Mouse (Mus musculus) spleen, adult 18-20 months (tissue): Measurements from ENCODE around the gene Hoxa9.
A peak's percentile ranks its signal among the peaks of the same experiment; 100 is the strongest.

Source experiments
- DNase-seq, 2 experiments: peaks; one replicate each; pipeline ENCODE4 v3.0.0; 2022; ENCODE audit warnings: mixed read lengths in 2 of 2

Hoxa9 gene

GRCm38 (mm10) chr6:52215070-52215469 is 15.8 kb downstream of the Hoxa9 start:
- no peak for DNase-seq

- DNase-seq: no peak
Observed at GRCm38 (mm10) chr6:52214271-52214670, 16.6 kb downstream of the Hoxa9 start.

GRCm38 (mm10) chr6:52213119-52213986 is 17.5 kb downstream of the Hoxa9 start, which contains the start of the genes Hoxa3 and Gm28308:
TSS of gene Hoxa3 (minus strand) at chr6:52213336.
TSS of gene Gm28308 (minus strand) at chr6:52213339.
- peak in 1 of 2 experiments; percentile 28 for DNase-seq

- DNase-seq: no peak
Observed at GRCm38 (mm10) chr6:52212556-52213118, 18.3 kb downstream of the Hoxa9 start.

GRCm38 (mm10) chr6:52211961-52212360 is 18.9 kb downstream of the Hoxa9 start:
- DNase-seq: peak in 1 of 2 experiments; percentile 24

GRCm38 (mm10) chr6:52211170-52211935 is 19.5 kb downstream of the Hoxa9 start:
- DNase-seq: peak; percentile 55 to 74

GRCm38 (mm10) chr6:52209685-52210046 is 21.2 kb downstream of the Hoxa9 start:
- no peak for DNase-seq

- DNase-seq: no peak
Observed at GRCm38 (mm10) chr6:52208868-52209684, 21.8 kb downstream of the Hoxa9 start.

- DNase-seq: no peak
Observed at GRCm38 (mm10) chr6:52208072-52208867, 22.6 kb downstream of the Hoxa9 start, which contains the start of gene Hoxa6. TSS of gene Hoxa6 (minus strand) at chr6:52208722.

GRCm38 (mm10) chr6:52207684-52207976 is 23.3 kb downstream of the Hoxa9 start:
- DNase-seq: no peak

GRCm38 (mm10) chr6:52206882-52207683 is 23.8 kb downstream of the Hoxa9 start:
- no peak for DNase-seq

- no peak for DNase-seq
Observed at GRCm38 (mm10) chr6:52205638-52206621, 25.0 kb downstream of the Hoxa9 start.

- no peak for DNase-seq
Observed at GRCm38 (mm10) chr6:52205221-52205620, 25.7 kb downstream of the Hoxa9 start.

GRCm38 (mm10) chr6:52204050-52204752 is 26.7 kb downstream of the Hoxa9 start, which contains the start of gene Hoxa5:
TSS of gene Hoxa5 (minus strand) at chr6:52204587.
- no peak for DNase-seq

GRCm38 (mm10) chr6:52203371-52204049 is 27.4 kb downstream of the Hoxa9 start:
- DNase-seq: no peak

- DNase-seq: no peak
Observed at GRCm38 (mm10) chr6:52203121-52203370, 27.8 kb downstream of the Hoxa9 start.

- no peak for DNase-seq
Observed at GRCm38 (mm10) chr6:52202362-52203120, 28.3 kb downstream of the Hoxa9 start.

GRCm38 (mm10) chr6:52201269-52201668 is 29.6 kb downstream of the Hoxa9 start:
- no peak for DNase-seq
